Mouse (Mus musculus) cortical plate, adult 2 months (tissue): ENCODE results near the gene Olfr961.

ENCODE experiments used
- CTCF ChIP-seq: fragments of 200-500 bp; IDR thresholded peaks from 2 replicates; pipeline ENCODE4 v1.5.1; 2011; ENCODE audit warnings: mild to moderate bottlenecking, control low read depth, low read length; ENCODE audit not compliant: insufficient read depth; ENCODE audit errors: extremely low read depth
- POLR2A ChIP-seq: fragments of 200-500 bp; IDR thresholded peaks from 2 replicates; pipeline ENCODE4 v1.6.1; 2011; ENCODE audit warnings: mild to moderate bottlenecking, low read length, control low read depth; ENCODE audit not compliant: insufficient read depth; ENCODE audit errors: extremely low read depth

GRCm38 (mm10) chr9:39674820-39675219 is 29.9 kb downstream of the Olfr961 start:
- TF ChIP-seq CTCF (no peak), POLR2A (no peak)
